Comparison of ENCODE assay signal across 21 mouse cellular contexts in the genomic region with DNA sequence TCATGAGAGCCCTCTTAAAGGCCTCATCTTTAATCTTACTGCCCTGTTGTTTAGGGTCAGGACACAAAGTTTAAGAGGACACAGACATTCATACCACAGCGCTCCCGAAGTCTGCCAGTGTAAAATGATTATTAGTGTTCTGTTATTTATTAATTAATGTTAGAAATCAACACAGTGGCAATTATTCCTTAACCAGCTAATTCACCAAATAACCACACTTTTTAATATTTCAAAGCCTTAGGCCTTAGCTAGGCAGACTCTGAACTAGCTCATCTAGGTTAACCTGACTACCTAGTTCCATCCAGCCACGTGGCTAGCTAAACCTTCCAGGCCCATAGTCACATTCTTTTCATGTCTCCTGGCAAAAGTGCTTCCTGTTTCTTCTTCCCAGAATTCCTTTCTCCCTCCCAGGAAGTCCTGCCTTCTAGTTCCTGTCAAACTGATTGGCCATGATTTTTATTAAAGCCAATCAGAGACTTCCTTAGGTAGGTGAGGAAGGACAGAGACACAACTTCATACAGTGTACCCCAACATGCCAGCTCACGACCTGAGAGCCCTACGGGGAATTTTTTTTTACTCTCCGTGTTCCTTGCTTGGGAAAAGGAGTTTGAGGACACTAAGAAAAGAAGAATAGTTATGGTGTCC. TPM values are rescaled to one million over a fixed set of nuclear protein-coding genes. Genes with fewer than 3 reads are reported as not detected.
DNase-seq lines count a peak whose midpoint lies in the region; ATAC-seq and TF ChIP-seq lines count a peak whose summit lies in the region.
"Had no signal": no experiment of that assay in that cellular context is flagged by ENCODE, and none has a peak within 500 bp of the region (broad histone marks: within the 10 kb centered on the region; RNA-seq: fewer than 3 reads in every experiment).

No protein-coding gene starts in this region.

- TF ChIP-seq EP300 in lung, postnatal 0 days (IDR thresholded peaks at IDR 0.05) = no peak

- H3K4me2 ChIP-seq in heart, embryonic 15.5 days = no peak overlapping the region
- H3K4me2 ChIP-seq in kidney, embryonic 16.5 days (replicated peaks; ENCODE audit: low read depth, low read length) = no peak overlapping the region
- peak overlapping the region; percentile 74 for H3K4me2 ChIP-seq in myocyte (ENCODE audit: low read depth)
- H3K4me2 ChIP-seq in lung, postnatal 0 days (replicated peaks; ENCODE audit: low read depth, low read length) = no peak overlapping the region
- H3K4me2 ChIP-seq: embryonic facial prominence, embryonic 12.5 days; heart, embryonic 11.5 days had no signal

- no peak for TF ChIP-seq POLR2A in myocyte (IDR thresholded peaks at IDR 0.05; ENCODE audit: insufficient read length, low read depth)

- no peak overlapping the region for H3K9ac ChIP-seq in heart, embryonic 15.5 days
- no peak overlapping the region; the same call in 1 of the 2 replicates for H3K9ac ChIP-seq in kidney, embryonic 16.5 days (replicated peaks; ENCODE audit: low read length)
- no peak overlapping the region for H3K9ac ChIP-seq in lung, postnatal 0 days (replicated peaks; ENCODE audit: low read depth)
- H3K9ac ChIP-seq: embryonic facial prominence, embryonic 12.5 days had no signal

- WGBS in heart, embryonic 15.5 days = 93% methylated on average over 6 of the region's 6 CpGs
- WGBS in kidney, embryonic 16.5 days = 86% methylated on average over 6 of the region's 6 CpGs
- 87% methylated on average over 6 of the region's 6 CpGs for WGBS in lung, postnatal 0 days

- peak overlapping the region; percentile 48 for H3K27ac ChIP-seq in heart, embryonic 15.5 days
- H3K27ac ChIP-seq in kidney, embryonic 16.5 days (ENCODE audit: low read length) = peak overlapping the region; percentile 63
- no peak overlapping the region for H3K27ac ChIP-seq in lung, postnatal 0 days (ENCODE audit: low read length)
- H3K27ac ChIP-seq: embryonic facial prominence, embryonic 12.5 days; hindbrain, postnatal 0 days had no signal

- H3ac ChIP-seq in myocyte (ENCODE audit: control insufficient read depth, insufficient read length) = no peak overlapping the region

- no peak overlapping the region for H3K4me3 ChIP-seq in heart, embryonic 15.5 days
- no peak overlapping the region for H3K4me3 ChIP-seq in kidney, embryonic 16.5 days (ENCODE audit: low read length)
- H3K4me3 ChIP-seq in myocyte = no peak overlapping the region
- H3K4me3 ChIP-seq in lung, postnatal 0 days (ENCODE audit: low read depth, low read length) = no peak overlapping the region
- H3K4me3 ChIP-seq: embryonic facial prominence, embryonic 12.5 days; erythroblast, embryonic 14.5 days; hindbrain, embryonic 10.5 days; megakaryocyte, embryonic 14.5 days had no signal

- peaks cover 18% of the 10 kb centered on the region; the same call in 1 of the 2 replicates for H3K36me3 ChIP-seq in heart, embryonic 15.5 days
- H3K36me3 ChIP-seq in kidney, embryonic 16.5 days (ENCODE audit: insufficient read depth, low read length) = peaks cover 5% of the 10 kb centered on the region; the same call in 1 of the 2 replicates
- no peaks in the 10 kb centered on the region for H3K36me3 ChIP-seq in myocyte (ENCODE audit: control insufficient read depth, insufficient read depth)
- H3K36me3 ChIP-seq in lung, postnatal 0 days (ENCODE audit: insufficient read depth, low read length) = no peaks in the 10 kb centered on the region
- H3K36me3 ChIP-seq: embryonic facial prominence, embryonic 12.5 days had no signal

- DNase-seq in heart, postnatal 4 days = no peak
- DNase-seq in kidney, adult 11 months = no peak
- DNase-seq in adipocyte (ENCODE audit: low spot score) = peak; percentile 66
- DNase-seq in lung, postnatal 0 days (ENCODE audit: low spot score) = no peak
- DNase-seq: B cell, adult 2 months; lung, postnatal 14 days; right cerebral cortex, postnatal 25 days; thymus, postnatal 36 days had no signal

- no peak for TF ChIP-seq CTCF in lung, postnatal 0 days (IDR thresholded peaks at IDR 0.05)

- no peaks in the 10 kb centered on the region for H3K9me3 ChIP-seq in heart, embryonic 15.5 days (replicated peaks)
- H3K9me3 ChIP-seq in kidney, embryonic 16.5 days (ENCODE audit: low read length) = no peaks in the 10 kb centered on the region
- no peaks in the 10 kb centered on the region for H3K9me3 ChIP-seq in lung, postnatal 0 days (ENCODE audit: low read length)
- H3K9me3 ChIP-seq: embryonic facial prominence, embryonic 12.5 days; hindbrain, embryonic 10.5 days; megakaryocyte, embryonic 14.5 days had no signal

- ATAC-seq in heart, embryonic 15.5 days (replicated peaks; ENCODE audit: insufficient number of reproducible peaks, insufficient read depth, low FRiP score, low read depth) = no peak
- no peak for ATAC-seq in kidney, embryonic 16.5 days (ENCODE audit: low FRiP score, low TSS enrichment)
- no peak for ATAC-seq in lung, postnatal 0 days
- ATAC-seq: forebrain, embryonic 14.5 days; hindbrain, postnatal 0 days; intestine, postnatal 0 days; midbrain, embryonic 16.5 days; Patski had no signal

- no peaks in the 10 kb centered on the region for H3K79me2 ChIP-seq in myocyte (ENCODE audit: control insufficient read depth, insufficient read depth)

- H3K4me1 ChIP-seq in heart, embryonic 15.5 days (replicated peaks) = peaks cover 50% of the 10 kb centered on the region
- peaks cover 37% of the 10 kb centered on the region for H3K4me1 ChIP-seq in kidney, embryonic 16.5 days (ENCODE audit: insufficient read depth, low read length)
- peaks cover 3% of the 10 kb centered on the region; the same call in 1 of the 2 replicates for H3K4me1 ChIP-seq in lung, postnatal 0 days (ENCODE audit: insufficient read depth, low read depth, low read length)
- H3K4me1 ChIP-seq: embryonic facial prominence, embryonic 12.5 days had no signal

- H3K27me3 ChIP-seq in heart, embryonic 15.5 days = no peaks in the 10 kb centered on the region
- no peaks in the 10 kb centered on the region for H3K27me3 ChIP-seq in kidney, embryonic 16.5 days (ENCODE audit: insufficient read depth, low read length)
- no peaks in the 10 kb centered on the region for H3K27me3 ChIP-seq in myocyte (ENCODE audit: control insufficient read depth, insufficient read depth, insufficient read length)
- H3K27me3 ChIP-seq in lung, postnatal 0 days (replicated peaks; ENCODE audit: insufficient read depth, low read length) = no peaks in the 10 kb centered on the region
- H3K27me3 ChIP-seq: embryonic facial prominence, embryonic 12.5 days; megakaryocyte, embryonic 14.5 days; Patski had no signal

TF ChIP-seq in myocyte, 11 proteins besides CTCF, POLR2A, EP300 and RAD21:
- no peak for TF ChIP-seq CEBPB (IDR thresholded peaks at IDR 0.05; ENCODE audit: insufficient read depth, poor library complexity, severe bottlenecking)
- TF ChIP-seq TCF3 (IDR thresholded peaks at IDR 0.05; ENCODE audit: insufficient read length, low read depth) = no peak
- TF ChIP-seq POLR2AphosphoS2 (IDR thresholded peaks at IDR 0.05; ENCODE audit: insufficient read length, low read depth) = no peak
TF ChIP-seq in myocyte: peak in this region for 0.

RNA-seq across cellular contexts. Expression of a gene that starts 17.7 kb away (rescaled TPM):
- 180 and 185 TPM in 2 replicates for polyA plus RNA-seq in heart, embryonic 15.5 days (2015; fragmentation: Nextera tagmentation; extraction: Ambion mirVana)
- 100 to 1,000 TPM; 161 to 187 TPM for total RNA-seq in heart, postnatal 4 days (2021)
- 56.6 and 62.4 TPM in 2 replicates for polyA plus RNA-seq in kidney, embryonic 16.5 days (2015; fragmentation: Nextera tagmentation; extraction: Ambion mirVana)
- polyA plus RNA-seq in myocyte (2012; fragmentation: generic; extraction: Trizol) = 41.6 TPM
- polyA plus RNA-seq in lung, postnatal 0 days (2015; fragmentation: Nextera tagmentation; extraction: Ambion mirVana) = 23.8 and 26.0 TPM in 2 replicates
